Mouse (Mus musculus): ENCODE data around the gene Dusp1.

DNA sequence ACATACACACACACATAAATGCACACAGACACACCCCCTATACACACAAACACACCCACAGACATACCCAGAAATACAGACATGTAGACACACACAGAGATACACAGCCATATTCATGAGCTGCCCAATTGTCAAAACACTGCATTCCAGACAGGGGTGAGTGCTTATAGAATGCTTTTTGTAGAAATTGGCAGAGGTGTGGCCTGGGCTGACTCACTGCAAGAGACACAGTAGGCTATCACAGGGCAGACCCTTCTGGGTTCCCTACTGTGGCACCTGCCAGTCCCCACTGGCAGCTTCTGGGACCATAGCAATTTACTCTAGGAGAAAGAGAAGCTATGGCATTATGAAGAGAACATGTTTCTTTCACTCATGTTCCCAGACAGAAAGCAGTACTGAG lies 37.6 kb downstream of the Dusp1 start:
- TF ChIP-seq POLR2AphosphoS2 (IDR thresholded peaks at IDR 0.05; ENCODE audit: insufficient read length, low read depth): no peak
- no peak for TF ChIP-seq E2F4 (IDR thresholded peaks at IDR 0.05; ENCODE audit: insufficient read depth)
- no peak for TF ChIP-seq POLR2A (IDR thresholded peaks at IDR 0.05; ENCODE audit: insufficient read length, low read depth)
- TF ChIP-seq CEBPB (IDR thresholded peaks at IDR 0.05; ENCODE audit: insufficient read depth, poor library complexity, severe bottlenecking): no peak
- TF ChIP-seq USF1 (IDR thresholded peaks at IDR 0.05; ENCODE audit: low read depth): no peak

Data from myocyte (in vitro differentiated cells).